Mouse (Mus musculus) retina, postnatal 1 day (tissue): ENCODE measurements around the gene Samd14.
A peak's percentile ranks its signal among the peaks of the same experiment; 100 is the strongest.

Experiments
- DNase-seq: peaks from one replicate; pipeline ENCODE4 v3.0.0-alpha.2; 2012

Gene Samd14

GRCm38 (mm10) chr11:95037306-95037705 lies 27.6 kb downstream of the Samd14 start:
- DNase-seq, result no peak

- no peak for DNase-seq
These were observed 28.6 kb downstream of the Samd14 start for GRCm38 (mm10) chr11:95038156-95038817.

DNA sequence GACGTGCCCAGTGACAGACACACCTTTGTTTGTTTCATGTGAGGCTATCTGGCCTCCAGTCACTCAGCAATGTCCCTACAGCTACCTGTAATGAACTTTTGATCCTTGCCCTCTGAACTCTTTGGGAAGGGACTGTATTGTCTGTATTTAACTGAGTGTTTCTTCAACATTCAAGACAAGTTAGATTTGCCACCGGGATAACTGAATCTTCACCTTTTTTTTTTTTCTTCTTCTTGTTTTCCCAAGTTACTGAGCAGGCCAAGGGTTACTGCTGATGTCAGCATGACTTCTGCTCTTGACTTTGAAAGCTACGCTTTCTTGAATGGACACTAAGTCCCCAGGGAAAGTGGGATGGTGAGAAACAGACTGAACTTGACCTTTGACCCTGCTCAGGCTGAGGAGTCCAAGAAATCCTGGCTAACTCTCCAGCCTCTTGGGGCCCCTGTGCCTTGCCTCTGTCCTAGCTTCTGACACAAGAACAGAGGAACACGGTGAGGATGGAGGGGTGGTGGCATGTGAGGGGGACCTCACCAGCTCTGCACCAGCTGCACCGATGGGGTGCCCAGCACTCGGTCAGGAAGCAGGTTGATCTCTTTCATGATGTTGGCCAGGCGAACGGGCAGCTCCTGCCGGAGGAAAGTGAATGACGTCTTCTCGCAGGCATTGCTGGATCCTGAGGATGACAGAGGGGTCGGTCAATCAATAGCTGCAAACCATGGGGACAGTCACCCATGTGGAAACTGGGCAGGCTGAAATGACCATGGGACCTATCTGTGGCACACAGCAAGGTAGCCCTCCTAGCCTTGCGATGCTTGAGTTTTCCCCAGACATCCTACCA lies 29.4 kb downstream of the Samd14 start:
- no peak for DNase-seq

- no peak for DNase-seq
These were observed 30.1 kb downstream of the Samd14 start for GRCm38 (mm10) chr11:95039766-95040165.

- peak; percentile 74 for DNase-seq
These were observed 30.9 kb downstream of the Samd14 start for GRCm38 (mm10) chr11:95040491-95041138.

- peak; percentile 99 for DNase-seq
These were observed 31.5 kb downstream of the Samd14 start, which contains the start of gene Pdk2 for GRCm38 (mm10) chr11:95041139-95041609. Gene Pdk2 (minus strand): TSS chr11:95041354.

- DNase-seq, result peak; percentile 91
These were observed 32.4 kb downstream of the Samd14 start for GRCm38 (mm10) chr11:95042096-95042495.

GRCm38 (mm10) chr11:95043060-95043459 lies 33.4 kb downstream of the Samd14 start:
- DNase-seq, result no peak

GRCm38 (mm10) chr11:95043608-95044007 lies 33.9 kb downstream of the Samd14 start:
- DNase-seq, result no peak

GRCm38 (mm10) chr11:95044185-95044870 lies 34.6 kb downstream of the Samd14 start:
- no peak for DNase-seq

DNA sequence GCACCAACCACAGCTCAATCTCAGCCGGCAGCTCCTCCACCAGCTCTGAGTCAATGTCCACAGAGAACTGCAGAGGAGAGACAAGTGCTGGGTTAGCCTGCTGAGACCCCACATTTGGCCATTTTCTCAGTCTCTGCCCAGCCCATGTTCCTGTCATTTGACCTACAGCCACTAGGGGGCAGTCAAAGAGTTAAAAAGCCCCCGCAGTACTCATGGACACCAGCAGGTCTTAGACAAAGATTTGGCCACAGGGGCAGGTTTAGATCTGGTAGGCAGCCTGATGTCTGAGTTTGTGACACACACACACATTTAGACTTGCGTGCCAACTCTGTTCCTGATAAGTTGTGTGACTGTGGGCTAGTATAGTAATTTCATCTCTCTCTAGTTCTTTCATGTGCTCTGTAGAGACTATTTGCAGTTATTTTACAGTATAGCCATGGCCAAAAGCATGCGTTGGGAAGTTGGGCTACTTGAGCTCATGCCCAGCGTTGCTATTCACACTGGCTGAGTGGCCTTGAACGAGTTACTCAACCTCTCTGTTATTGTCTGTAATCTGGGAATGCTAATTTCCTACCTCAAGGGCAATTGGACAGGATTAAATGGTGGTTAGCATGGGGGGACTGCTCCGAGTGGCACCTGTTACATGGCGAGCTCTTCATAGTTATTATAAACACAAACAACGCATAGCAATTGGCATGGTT lies 37.5 kb downstream of the Samd14 start:
- peak; percentile 88 for DNase-seq

- DNase-seq, result no peak
These were observed 43.4 kb downstream of the Samd14 start for GRCm38 (mm10) chr11:95053062-95053461.

- peak; percentile 88 for DNase-seq
These were observed 47.3 kb downstream of the Samd14 start for GRCm38 (mm10) chr11:95056768-95057501.

DNA sequence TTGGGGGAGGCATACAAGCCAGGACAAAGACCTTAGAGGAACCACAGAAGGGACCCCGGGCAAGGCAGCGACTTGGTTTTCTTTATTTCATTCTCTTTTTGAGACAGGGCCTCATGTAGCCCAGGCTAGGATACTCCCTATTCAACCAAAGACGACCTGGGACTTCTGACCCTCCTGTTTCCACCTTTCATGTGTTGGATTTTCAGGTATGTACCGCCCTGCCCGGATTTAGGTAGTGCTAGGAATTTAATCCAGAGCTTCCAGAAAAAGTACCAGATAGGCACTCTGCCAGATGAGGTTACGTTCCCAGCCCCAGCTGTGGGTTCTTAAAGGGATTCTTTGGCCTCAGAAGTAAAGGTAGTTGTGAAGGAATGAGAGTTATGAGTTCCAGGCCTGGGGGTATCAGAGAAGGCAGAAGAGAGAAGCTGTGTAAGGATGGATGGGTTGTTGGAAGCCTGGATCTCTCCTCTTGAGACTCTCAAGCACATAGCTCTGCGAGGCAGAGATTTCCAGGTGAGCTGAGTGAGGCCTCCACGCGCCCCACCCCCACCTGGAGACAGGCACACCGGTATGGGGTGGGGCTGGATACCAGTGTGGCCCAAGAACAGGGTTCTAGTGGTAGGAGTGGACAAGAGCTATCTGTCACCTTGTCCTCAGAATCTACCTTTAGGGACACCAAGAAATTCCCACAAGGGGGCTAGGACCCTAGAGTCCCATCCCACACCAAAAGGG lies 59.7 kb downstream of the Samd14 start:
- no peak for DNase-seq

DNA sequence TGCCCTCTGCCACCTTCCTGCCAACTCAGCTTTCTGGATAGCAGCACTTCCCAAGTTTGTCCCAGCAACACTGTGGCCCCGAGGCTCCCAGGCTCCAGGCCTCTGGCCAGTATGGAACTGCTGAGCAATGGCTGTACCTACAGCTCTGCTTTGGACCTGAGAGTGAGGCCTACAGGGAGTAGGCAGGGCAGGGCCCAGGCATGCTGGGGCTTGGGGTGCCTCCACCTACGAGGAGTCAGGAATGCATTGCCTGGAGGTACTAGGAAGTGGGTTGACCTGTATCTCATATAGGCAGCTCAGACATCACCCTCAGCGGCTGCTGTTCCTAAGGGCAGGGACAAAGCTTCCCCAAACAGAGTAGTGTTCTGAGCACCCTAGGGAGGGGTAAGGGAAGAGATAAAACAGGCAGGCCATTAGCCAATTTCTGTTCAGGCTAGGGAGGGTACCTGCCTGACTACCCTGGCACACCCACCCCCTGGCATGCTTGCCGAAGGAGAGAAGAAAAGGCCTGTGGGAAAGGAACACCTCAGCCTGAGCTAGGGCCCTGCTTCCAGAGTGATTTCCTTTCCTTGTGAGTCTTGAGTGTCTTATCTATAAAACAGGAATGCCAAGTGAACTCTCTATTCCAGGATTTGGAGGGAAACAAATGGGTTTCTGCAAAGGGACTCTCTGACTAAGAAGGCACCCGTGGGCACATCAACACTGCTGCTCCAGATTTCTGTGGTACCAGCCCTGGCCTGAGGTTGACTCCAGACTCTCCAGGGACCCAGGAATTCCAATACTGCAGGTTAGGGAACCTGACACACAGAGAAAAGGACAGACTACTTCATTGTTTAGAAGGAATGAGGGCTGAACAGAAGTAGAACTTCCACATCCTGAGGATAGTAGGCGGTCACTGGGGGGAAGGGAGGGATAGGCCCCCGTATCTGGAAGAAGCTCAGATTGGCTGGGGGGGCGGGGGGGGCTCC lies 60.7 kb downstream of the Samd14 start:
- no peak for DNase-seq

- no peak for DNase-seq
These were observed 61.6 kb downstream of the Samd14 start for GRCm38 (mm10) chr11:95071266-95071665.

DNA sequence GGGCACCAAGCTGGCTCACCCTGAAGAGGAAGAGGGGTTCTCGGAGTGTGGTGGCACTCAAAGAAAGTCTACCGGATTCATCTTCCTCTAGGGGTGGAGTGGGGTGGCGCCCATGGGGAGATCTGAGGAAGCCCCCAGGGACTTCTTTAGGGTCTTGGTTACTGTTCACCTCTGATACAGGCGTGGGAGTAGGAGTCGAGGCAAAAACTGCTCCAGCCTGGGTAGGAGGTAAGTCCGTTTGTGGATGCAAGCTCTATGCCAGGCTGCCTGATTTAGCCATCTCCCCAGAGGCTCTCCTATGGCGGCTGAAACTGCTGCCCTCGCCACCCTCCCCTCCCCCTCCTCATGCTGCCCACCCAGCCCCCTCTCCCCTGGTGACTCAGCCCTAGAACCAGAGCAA lies 62.5 kb downstream of the Samd14 start:
- DNase-seq, result no peak

DNA sequence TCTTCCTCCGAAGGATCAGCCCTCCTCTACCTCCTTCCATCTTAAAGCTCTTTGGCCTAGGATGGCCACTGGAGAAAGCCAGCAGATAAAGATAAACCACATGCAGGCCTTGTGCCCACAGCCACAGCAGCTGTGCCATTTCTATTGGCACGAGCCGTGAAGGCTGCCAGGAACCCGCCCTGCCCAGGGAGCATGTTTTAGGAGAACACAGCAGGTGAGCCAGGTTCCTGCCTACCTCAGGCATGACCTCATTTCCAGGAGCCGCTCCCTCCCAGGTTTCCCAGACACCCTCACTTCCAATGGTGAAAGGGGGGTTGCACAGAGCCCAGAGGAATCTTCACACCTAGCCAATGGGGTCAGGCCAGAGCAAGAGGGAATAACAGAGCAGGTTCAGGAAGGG lies 63.1 kb downstream of the Samd14 start:
- no peak for DNase-seq

DNA sequence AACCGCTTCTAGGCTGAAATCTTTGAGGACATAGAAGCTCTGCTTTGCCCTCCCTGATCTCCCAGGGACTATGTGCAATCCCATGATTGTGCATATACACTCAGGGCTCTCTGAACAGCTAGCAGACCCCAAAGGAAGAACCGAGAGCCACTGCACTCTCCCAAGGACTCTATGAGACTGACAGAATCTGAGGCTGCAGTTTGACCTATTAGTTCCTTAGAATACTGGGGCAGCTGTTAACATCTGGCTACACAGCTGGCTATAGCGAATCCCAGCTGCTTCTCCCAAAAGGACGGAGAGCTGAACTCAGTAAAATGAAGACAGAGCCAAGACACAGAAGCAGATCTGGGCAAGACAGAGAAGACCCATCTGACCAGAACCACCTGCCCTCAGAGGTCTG lies 64.2 kb downstream of the Samd14 start:
- no peak for DNase-seq

DNA sequence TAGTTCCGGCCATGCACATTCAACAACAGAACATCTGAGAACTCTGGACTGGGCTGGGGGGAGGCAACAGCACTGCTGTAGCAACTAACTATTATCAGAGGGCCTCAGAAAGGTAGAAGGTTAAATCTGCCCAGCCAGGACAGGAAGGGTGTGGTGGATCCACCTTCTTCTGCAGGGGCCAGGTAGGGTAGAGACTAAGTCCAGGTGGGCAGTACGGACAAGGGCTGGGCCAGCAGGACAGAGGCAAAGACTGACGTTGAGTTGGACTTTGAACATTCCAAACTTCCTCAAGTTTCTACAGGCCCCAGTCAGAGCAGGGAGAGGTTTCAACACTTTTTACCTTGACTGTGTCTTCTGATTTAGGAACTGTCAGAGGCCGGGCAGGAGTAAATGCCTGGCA lies 65.0 kb downstream of the Samd14 start:
- no peak for DNase-seq
